Mouse (Mus musculus) limb, embryonic 13.5 days (tissue): ENCODE measurements around the gene Gjb5. TPM values are rescaled to one million over a fixed set of nuclear protein-coding genes. Genes with fewer than 3 reads are reported as not detected.

Source experiments
- ATAC-seq: fragments of 200-750 bp; cut with Nextera tagmentation; 2 replicates; pipeline ENCODE4 v1.8.0; 2017; ENCODE audit warnings: low read depth, moderate number of reproducible peaks, moderate TSS enrichment; ENCODE audit not compliant: low FRiP score
- H3K27ac ChIP-seq: fragments of 300-500 bp; sonication (generic); 2 replicates; pipeline ENCODE4 v1.5.1; 2015; ENCODE audit warnings: inconsistent platforms, mild to moderate bottlenecking, moderate library complexity
- H3K27me3 ChIP-seq: fragments of 300-500 bp; sonication (generic); 2 replicates; pipeline ENCODE4 v1.6.1; 2015; ENCODE audit warnings: mild to moderate bottlenecking, inconsistent platforms
- H3K36me3 ChIP-seq: fragments of 300-500 bp; sonication (generic); 2 replicates; pipeline ENCODE4 v1.6.1; 2015; ENCODE audit warnings: inconsistent platforms, mild to moderate bottlenecking, moderate library complexity
- H3K4me1 ChIP-seq: fragments of 300-500 bp; sonication (generic); 2 replicates; pipeline ENCODE4 v1.6.1; 2015; ENCODE audit warnings: inconsistent platforms
- H3K4me2 ChIP-seq: fragments of 300-500 bp; sonication (generic); replicated peaks from 2 replicates; pipeline ENCODE4 v1.6.1; 2015; ENCODE audit warnings: inconsistent platforms, mild to moderate bottlenecking, moderate library complexity
- H3K4me3 ChIP-seq: fragments of 300-500 bp; sonication (generic); 2 replicates; pipeline ENCODE4 v1.5.1; 2015; ENCODE audit warnings: moderate library complexity, mild to moderate bottlenecking, inconsistent platforms
- H3K9ac ChIP-seq: fragments of 300-500 bp; sonication (generic); 2 replicates; pipeline ENCODE4 v1.6.1; 2015; ENCODE audit warnings: mild to moderate bottlenecking, inconsistent platforms
- H3K9me3 ChIP-seq: fragments of 300-500 bp; sonication (generic); 2 replicates; pipeline ENCODE4 v1.6.1; 2016; ENCODE audit warnings: inconsistent platforms
- WGBS: fragments of 180-500 bp; shearing (Covaris S2); methylation state at CpG from one replicate; pipeline ENCODE4 v1.1.7; 2015; 5-methylcytosine and 5-hydroxymethylcytosine counted together
- polyA plus RNA-seq: library from polyadenylated mRNA; unstranded; fragments of >200 nt; fragmentation: Nextera tagmentation; extraction: Ambion mirVana; gene quantifications from 2 replicates; pipeline ENCODE4 v1.2.1, GENCODE M21; 2015

Gene Gjb5
- 0.46 and 0.48 TPM in 2 replicates for polyA plus RNA-seq

GRCm38 (mm10) chr4:127358018-127358417 lies at the start of gene Gjb5:
Gene Gjb5 (minus strand): TSS chr4:127358181.
- peaks cover 9% of the 10 kb centered on the region; the same call in 1 of the 2 replicates for H3K27me3 ChIP-seq
- no peaks in the 10 kb centered on the region for H3K9me3 ChIP-seq
- H3K27ac ChIP-seq = no peak within 1 kb of the TSS
- ATAC-seq = no peak; the same call in 1 of the 2 replicates
- no peaks in the 10 kb centered on the region for H3K36me3 ChIP-seq
- peak within 1 kb of the TSS; percentile 7; the same call in 1 of the 2 replicates for H3K4me3 ChIP-seq
- H3K4me1 ChIP-seq = peaks cover 27% of the 10 kb centered on the region
- no peak within 1 kb of the TSS for H3K9ac ChIP-seq
- 22% methylated on average over 5 of the region's 5 CpGs for WGBS
- H3K4me2 ChIP-seq = peak within 1 kb of the TSS; percentile 34

- Histone ChIP-seq H3K27me3 (0 out of 2 replicates have a peak, but pooled peaks cover 2% of the 10 kb centered on the region), H3K4me2 (no peak overlapping the region), H3K4me3 (no peak overlapping the region), H3K9me3 (no peaks in the 10 kb centered on the region), H3K9ac (no peak overlapping the region), H3K4me1 (no peaks in the 10 kb centered on the region), H3K27ac (no peak overlapping the region), H3K36me3 (no peaks in the 10 kb centered on the region)
- no peak for ATAC-seq
- WGBS = 61% methylated on average over 3 of the region's 3 CpGs
These were observed 44.6 kb upstream of the Gjb5 start for GRCm38 (mm10) chr4:127402614-127403013.

- H3K27me3 ChIP-seq = 0 out of 2 replicates have a peak, but pooled peaks cover 2% of the 10 kb centered on the region
- no peak overlapping the region for H3K27ac ChIP-seq
- no peaks in the 10 kb centered on the region for H3K4me1 ChIP-seq
- no peaks in the 10 kb centered on the region for H3K9me3 ChIP-seq
- no peak for ATAC-seq
- H3K36me3 ChIP-seq = no peaks in the 10 kb centered on the region
- no peak overlapping the region for H3K4me2 ChIP-seq
- no peak overlapping the region for H3K4me3 ChIP-seq
- WGBS = 86% methylated on average over 4 of the region's 4 CpGs
- H3K9ac ChIP-seq = no peak overlapping the region
These were observed 44.2 kb upstream of the Gjb5 start for GRCm38 (mm10) chr4:127402166-127402565.

- H3K4me3 ChIP-seq = no peak overlapping the region
- H3K4me2 ChIP-seq = no peak overlapping the region
- H3K27ac ChIP-seq = no peak overlapping the region
- no peak overlapping the region for H3K9ac ChIP-seq
- H3K9me3 ChIP-seq = no peaks in the 10 kb centered on the region
- H3K36me3 ChIP-seq = no peaks in the 10 kb centered on the region
- 0 out of 2 replicates have a peak, but pooled peaks cover 2% of the 10 kb centered on the region for H3K27me3 ChIP-seq
- WGBS = 44% methylated on average over 11 of the region's 11 CpGs
- no peak for ATAC-seq
- no peaks in the 10 kb centered on the region for H3K4me1 ChIP-seq
These were observed 42.5 kb upstream of the Gjb5 start for GRCm38 (mm10) chr4:127400165-127401145.

- WGBS = 78% methylated on average over 4 of the region's 4 CpGs
- no peak overlapping the region for H3K27ac ChIP-seq
- H3K9me3 ChIP-seq = peaks cover 4% of the 10 kb centered on the region; the same call in 1 of the 2 replicates
- H3K4me3 ChIP-seq = no peak overlapping the region
- H3K4me1 ChIP-seq = no peaks in the 10 kb centered on the region
- H3K9ac ChIP-seq = no peak overlapping the region
- no peaks in the 10 kb centered on the region for H3K36me3 ChIP-seq
- no peak overlapping the region for H3K4me2 ChIP-seq
- H3K27me3 ChIP-seq = no peaks in the 10 kb centered on the region
- ATAC-seq = no peak
These were observed 37.6 kb upstream of the Gjb5 start for GRCm38 (mm10) chr4:127395591-127395990.

GRCm38 (mm10) chr4:127389645-127390044 lies 31.7 kb upstream of the Gjb5 start:
- Histone ChIP-seq H3K4me1 (0 out of 2 replicates have a peak, but pooled peaks cover 4% of the 10 kb centered on the region), H3K9me3 (peaks cover 4% of the 10 kb centered on the region; the same call in 1 of the 2 replicates), H3K27ac (no peak overlapping the region), H3K27me3 (peaks cover 8% of the 10 kb centered on the region; the same call in 1 of the 2 replicates), H3K4me2 (no peak overlapping the region), H3K9ac (no peak overlapping the region), H3K36me3 (no peaks in the 10 kb centered on the region), H3K4me3 (no peak overlapping the region)
- WGBS = 19% methylated on average over 13 of the region's 13 CpGs
- no peak for ATAC-seq

GRCm38 (mm10) chr4:127377344-127377743 lies 19.4 kb upstream of the Gjb5 start:
- no peak for ATAC-seq
- 30% methylated on average over 4 of the region's 4 CpGs for WGBS

GRCm38 (mm10) chr4:127375541-127376177 lies 17.7 kb upstream of the Gjb5 start:
- H3K27me3 ChIP-seq = no peaks in the 10 kb centered on the region
- no peak overlapping the region for H3K4me3 ChIP-seq
- H3K9ac ChIP-seq = no peak overlapping the region
- WGBS = 82% methylated on average over 17 of the region's 17 CpGs
- ATAC-seq = no peak
- H3K36me3 ChIP-seq = no peaks in the 10 kb centered on the region
- H3K4me2 ChIP-seq = no peak overlapping the region
- 0 out of 2 replicates have a peak, but pooled peaks cover 2% of the 10 kb centered on the region for H3K4me1 ChIP-seq
- no peak overlapping the region for H3K27ac ChIP-seq
- no peaks in the 10 kb centered on the region for H3K9me3 ChIP-seq

More at GRCm38 (mm10) chr4:127377344-127377743, 19.4 kb upstream of the Gjb5 start:
- H3K36me3 ChIP-seq = no peaks in the 10 kb centered on the region
- no peak overlapping the region for H3K4me3 ChIP-seq
- H3K4me2 ChIP-seq = no peak overlapping the region
- no peaks in the 10 kb centered on the region for H3K27me3 ChIP-seq
- 0 out of 2 replicates have a peak, but pooled peaks cover 2% of the 10 kb centered on the region for H3K4me1 ChIP-seq
- H3K9me3 ChIP-seq = no peaks in the 10 kb centered on the region
- H3K9ac ChIP-seq = no peak overlapping the region
- H3K27ac ChIP-seq = no peak overlapping the region

- Histone ChIP-seq H3K27me3 (peaks cover 3% of the 10 kb centered on the region; the same call in 1 of the 2 replicates), H3K9ac (no peak overlapping the region), H3K27ac (no peak overlapping the region), H3K4me1 (0 out of 2 replicates have a peak, but pooled peaks cover 2% of the 10 kb centered on the region), H3K36me3 (no peaks in the 10 kb centered on the region), H3K4me3 (no peak overlapping the region), H3K4me2 (no peak overlapping the region), H3K9me3 (no peaks in the 10 kb centered on the region)
- 87% methylated on average over 4 of the region's 4 CpGs for WGBS
- ATAC-seq = no peak
These were observed 16.7 kb upstream of the Gjb5 start for GRCm38 (mm10) chr4:127374645-127375044.

- ATAC-seq = no peak
- no peak overlapping the region for H3K9ac ChIP-seq
These were observed 15.5 kb upstream of the Gjb5 start for GRCm38 (mm10) chr4:127373491-127373890.

GRCm38 (mm10) chr4:127371546-127371945 lies 13.6 kb upstream of the Gjb5 start:
- Histone ChIP-seq H3K36me3 (no peaks in the 10 kb centered on the region), H3K9ac (no peak overlapping the region), H3K9me3 (no peaks in the 10 kb centered on the region), H3K4me2 (no peak overlapping the region), H3K4me1 (peaks cover 7% of the 10 kb centered on the region), H3K4me3 (no peak overlapping the region), H3K27me3 (peaks cover 12% of the 10 kb centered on the region; the same call in 1 of the 2 replicates), H3K27ac (no peak overlapping the region)
- ATAC-seq = no peak
- WGBS = 71% methylated on average over 5 of the region's 5 CpGs

More at GRCm38 (mm10) chr4:127373491-127373890, 15.5 kb upstream of the Gjb5 start:
- Histone ChIP-seq H3K4me2 (no peak overlapping the region), H3K4me1 (peaks cover 6% of the 10 kb centered on the region), H3K4me3 (no peak overlapping the region), H3K27ac (no peak overlapping the region), H3K27me3 (peaks cover 12% of the 10 kb centered on the region; the same call in 1 of the 2 replicates), H3K36me3 (no peaks in the 10 kb centered on the region), H3K9me3 (no peaks in the 10 kb centered on the region)
- WGBS = 63% methylated on average over 8 of the region's 8 CpGs

- H3K4me2 ChIP-seq = no peak overlapping the region
- no peak overlapping the region for H3K9ac ChIP-seq
- ATAC-seq = no peak
- no peaks in the 10 kb centered on the region for H3K9me3 ChIP-seq
- H3K36me3 ChIP-seq = no peaks in the 10 kb centered on the region
- peaks cover 13% of the 10 kb centered on the region for H3K4me1 ChIP-seq
- WGBS = 57% methylated on average over 2 of the region's 2 CpGs
- H3K27ac ChIP-seq = no peak overlapping the region
- no peak overlapping the region for H3K4me3 ChIP-seq
- peaks cover 12% of the 10 kb centered on the region; the same call in 1 of the 2 replicates for H3K27me3 ChIP-seq
These were observed 12.5 kb upstream of the Gjb5 start for GRCm38 (mm10) chr4:127370447-127370846.
